Mouse (Mus musculus): ENCODE measurements at regions not wholly inside any gene's neighbourhood (a gene's known extent, or its start where the extent isn't known, plus 50 kb on each side); places are given as distances from the start of the nearest gene placed in this dataset.

DNA sequence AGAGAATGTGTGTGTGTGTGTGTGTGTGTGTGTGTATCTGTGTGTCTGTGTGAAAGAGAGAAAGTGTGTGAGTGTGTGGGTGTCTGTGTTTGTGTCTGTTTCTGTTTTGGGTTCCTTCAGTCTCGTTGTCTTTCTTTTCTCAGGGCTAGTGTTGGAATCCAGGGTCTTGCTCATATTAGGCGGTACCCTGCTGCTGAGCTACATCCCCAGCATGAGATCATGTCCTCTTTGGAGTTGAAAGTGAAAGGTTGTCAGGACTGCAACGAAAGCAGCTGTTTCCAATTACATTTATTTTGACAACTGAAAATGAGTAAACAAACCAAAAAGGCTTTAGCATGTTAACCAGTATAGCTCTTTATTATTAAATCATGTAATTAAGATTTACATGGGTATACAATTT, 58.3 kb upstream of the Pnpt1 start:
- no peak for TF ChIP-seq CTCF (IDR thresholded peaks at IDR 0.05; ENCODE audit: low read depth)
- TF ChIP-seq EP300 (IDR thresholded peaks at IDR 0.05; ENCODE audit: low read depth): no peak
